ENCODE assay signal across 12 mouse cellular contexts in genomic region chr17:28760736-28761312, GRCm38 (mm10). TPM values are rescaled to one million over a fixed set of nuclear protein-coding genes. Genes with fewer than 3 reads are reported as not detected.
"Had no signal": no experiment of that assay in that cellular context is flagged by ENCODE, and none has a peak within 500 bp of the region (broad histone marks: within the 10 kb centered on the region; RNA-seq: fewer than 3 reads in every experiment).

No protein-coding gene starts in this region.

- H3K4me3 ChIP-seq: hindbrain, embryonic 15.5 days; kidney, embryonic 15.5 days; limb, embryonic 12.5 days; midbrain, embryonic 12.5 days; neural tube, embryonic 13.5 days; stomach, embryonic 15.5 days had no signal

- H3K36me3 ChIP-seq: hindbrain, embryonic 15.5 days; kidney, embryonic 15.5 days; limb, embryonic 12.5 days; midbrain, embryonic 12.5 days; neural tube, embryonic 13.5 days; stomach, embryonic 15.5 days had no signal

- ATAC-seq: midbrain, embryonic 16.5 days had no signal

- H3K27ac ChIP-seq: hindbrain, embryonic 15.5 days; kidney, embryonic 15.5 days; limb, embryonic 12.5 days; midbrain, embryonic 12.5 days; neural tube, embryonic 13.5 days; stomach, embryonic 15.5 days had no signal

- H3K9ac ChIP-seq: hindbrain, embryonic 15.5 days; kidney, embryonic 15.5 days; limb, embryonic 12.5 days; midbrain, embryonic 12.5 days; neural tube, embryonic 13.5 days; stomach, embryonic 15.5 days had no signal

- H3K4me1 ChIP-seq: hindbrain, embryonic 15.5 days; kidney, embryonic 15.5 days; limb, embryonic 12.5 days; midbrain, embryonic 12.5 days; neural tube, embryonic 13.5 days; stomach, embryonic 15.5 days had no signal

- DNase-seq: kidney, adult 18-20 months; layer of hippocampus, adult 9-11 months; right cerebral cortex, postnatal 14 days; thymus, postnatal 4 days had no signal

- H3K27me3 ChIP-seq: hindbrain, embryonic 15.5 days; kidney, embryonic 15.5 days; limb, embryonic 12.5 days; neural tube, embryonic 13.5 days; stomach, embryonic 15.5 days had no signal

- H3K9me3 ChIP-seq: hindbrain, embryonic 15.5 days; kidney, embryonic 15.5 days; limb, embryonic 12.5 days; midbrain, embryonic 12.5 days; neural tube, embryonic 13.5 days; stomach, embryonic 15.5 days had no signal

- H3K4me2 ChIP-seq: hindbrain, embryonic 15.5 days; kidney, embryonic 15.5 days; limb, embryonic 12.5 days; midbrain, embryonic 12.5 days; neural tube, embryonic 13.5 days; stomach, embryonic 15.5 days had no signal

RNA-seq across cellular contexts. Expression of gene Mapk13, which starts 8.3 kb away (rescaled TPM):
- total RNA-seq: megakaryocyte-erythroid progenitor cell, adult 5-6 weeks had no signal
